Mouse (Mus musculus): ENCODE measurements around the gene Lhfpl2. TPM values are rescaled to one million over a fixed set of nuclear protein-coding genes. Genes with fewer than 3 reads are reported as not detected.

The Lhfpl2 gene
- polyA plus RNA-seq, 1 experiment from 2014 or later, result 19.7 TPM

DNA sequence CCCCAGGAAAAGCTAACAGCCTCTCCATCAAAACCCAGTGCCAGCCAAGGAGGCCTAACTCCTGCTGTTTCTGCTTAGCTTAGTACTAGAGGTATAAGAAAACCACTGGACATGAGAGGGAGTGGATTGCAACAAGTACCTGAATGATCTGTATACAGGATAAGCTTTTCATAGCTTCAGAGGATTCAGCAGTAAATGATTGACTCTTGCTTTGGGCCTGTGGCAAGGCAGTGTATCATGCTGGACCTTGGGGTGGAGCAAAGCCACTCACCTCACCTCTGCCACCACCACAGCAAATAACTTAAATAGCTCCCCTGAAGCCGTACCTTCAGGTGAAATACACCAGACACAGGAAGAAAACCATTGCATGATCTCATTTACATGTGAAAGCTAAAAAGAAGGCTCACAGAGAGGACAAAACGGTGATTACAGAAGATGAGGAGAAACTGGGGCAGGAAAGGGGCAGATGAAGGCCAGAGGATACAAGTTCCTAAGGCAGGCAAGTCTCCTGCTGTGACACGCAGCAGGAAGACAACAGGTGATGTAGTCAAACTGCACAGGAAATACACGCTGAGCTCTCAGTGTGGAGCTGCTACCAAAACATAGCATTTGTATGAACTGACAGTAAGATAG, 184.4 kb downstream of the Lhfpl2 start:
- no peak for DNase-seq (ENCODE audit: low spot score)
- H3K27me3 ChIP-seq (ENCODE audit: insufficient read depth, poor library complexity, severe bottlenecking), result no peaks in the 10 kb centered on the region
- no peaks in the 10 kb centered on the region for H3K36me3 ChIP-seq
- H3K4me1 ChIP-seq (replicated peaks), result peaks cover 12% of the 10 kb centered on the region
- no peaks in the 10 kb centered on the region for H3K9me3 ChIP-seq
- no peak overlapping the region for H3K4me3 ChIP-seq
- H3K27ac ChIP-seq, result no peak overlapping the region
- 51% methylated on average over 4 of the region's 4 CpGs for WGBS

DNA sequence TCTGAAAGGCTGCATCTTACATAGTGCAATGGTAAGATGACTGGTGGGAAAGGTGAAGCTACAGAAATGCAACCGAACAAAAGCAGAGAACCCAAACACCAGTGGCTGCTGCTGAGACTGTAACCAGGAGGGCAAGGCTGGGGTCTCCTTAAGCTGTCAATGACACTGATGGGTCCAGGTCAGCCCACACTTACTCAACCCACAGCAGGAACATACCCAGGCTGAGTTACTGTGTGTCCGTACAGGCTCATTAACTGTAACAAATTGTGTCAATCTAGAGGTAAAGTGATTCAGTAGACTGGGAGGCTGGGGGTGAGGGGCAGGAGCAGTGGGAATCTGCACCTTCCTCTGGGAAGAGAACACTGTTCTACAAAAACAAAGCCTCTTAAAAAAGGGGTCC, 185.3 kb downstream of the Lhfpl2 start:
- H3K36me3 ChIP-seq, result no peaks in the 10 kb centered on the region
- H3K4me1 ChIP-seq (replicated peaks), result peaks cover 16% of the 10 kb centered on the region
- 66% methylated on average over 2 of the region's 2 CpGs for WGBS
- DNase-seq (ENCODE audit: low spot score), result no peak
- H3K27ac ChIP-seq, result no peak overlapping the region
- no peaks in the 10 kb centered on the region for H3K27me3 ChIP-seq (ENCODE audit: insufficient read depth, poor library complexity, severe bottlenecking)
- H3K9me3 ChIP-seq, result no peaks in the 10 kb centered on the region
- H3K4me3 ChIP-seq, result no peak overlapping the region

Other genes with a start within 250 kb of the Lhfpl2 start
- gene Scamp1, start 228.1 kb downstream of the Lhfpl2 start, polyA plus RNA-seq (2016; fragmentation: Nextera tagmentation; extraction: Ambion mirVana), result 26.6 and 33.1 TPM in 2 replicates